Mouse (Mus musculus): ENCODE measurements around the gene Serinc5. TPM values are rescaled to one million over a fixed set of nuclear protein-coding genes. Genes with fewer than 3 reads are reported as not detected.

Serinc5 gene
- polyA plus RNA-seq, 1 experiment from 2014 or later, result 17.3 TPM

- 21% methylated on average over 5 of the region's 5 CpGs for WGBS (ENCODE audit: insufficient replicate concordance)
- Histone ChIP-seq H3K4me2 (peak overlapping the region; percentile 73), H3K9me3 (replicated peaks) (no peaks in the 10 kb centered on the region), H3K36me3 (replicated peaks) (no peaks in the 10 kb centered on the region), H3K27ac (replicated peaks) (peak overlapping the region; percentile 92), H3K4me3 (replicated peaks) (peak overlapping the region; percentile 28), H3K4me1 (replicated peaks) (peaks cover 40% of the 10 kb centered on the region), H3K27me3 (peaks cover 7% of the 10 kb centered on the region; the same call in 1 of the 2 replicates), H3K9ac (peak overlapping the region; percentile 58)
- peak; percentile 100 for ATAC-seq (ENCODE audit: insufficient read depth)
Observed at GRCm38 (mm10) chr13:92743337-92743736, 132.4 kb downstream of the Serinc5 start.

DNA sequence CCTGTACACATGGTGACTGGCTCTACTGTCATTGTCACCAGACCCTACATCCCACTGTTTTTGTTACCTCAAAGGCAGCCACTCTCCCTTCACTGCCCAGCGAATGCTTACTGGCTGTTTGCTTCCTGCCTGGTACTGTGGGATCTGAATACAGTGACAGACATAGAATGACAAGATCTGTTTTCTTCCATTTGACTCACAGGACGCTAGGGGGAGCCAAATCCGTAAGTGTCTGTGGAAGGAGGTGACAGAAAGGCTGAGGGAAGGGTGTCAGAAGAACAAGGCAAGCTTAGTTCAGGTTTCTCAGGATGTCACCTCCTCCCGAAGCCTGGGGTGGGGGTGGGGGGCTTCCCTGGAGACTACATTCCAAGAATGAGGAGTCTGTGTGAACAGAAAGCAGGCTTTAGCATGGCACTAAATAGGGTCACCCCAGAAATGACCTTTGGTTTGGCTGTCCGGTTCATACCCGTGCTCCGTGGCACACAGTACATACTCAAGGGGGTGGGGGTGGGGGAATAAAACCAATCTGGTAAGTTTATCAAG is 140.2 kb downstream of the Serinc5 start:
- ATAC-seq (ENCODE audit: insufficient read depth), result 0 out of 2 replicates have a peak, but pooled peaks have one; percentile 28
- Histone ChIP-seq H3K9me3 (replicated peaks) (no peaks in the 10 kb centered on the region), H3K27ac (replicated peaks) (no peak overlapping the region), H3K27me3 (peaks cover 32% of the 10 kb centered on the region), H3K9ac (no peak overlapping the region), H3K4me3 (replicated peaks) (no peak overlapping the region), H3K36me3 (replicated peaks) (no peaks in the 10 kb centered on the region), H3K4me2 (peak overlapping the region; percentile 40), H3K4me1 (replicated peaks) (peaks cover 6% of the 10 kb centered on the region; the same call in 1 of the 2 replicates)
- WGBS (ENCODE audit: insufficient replicate concordance), result 20% methylated on average over 7 of the region's 7 CpGs

DNA sequence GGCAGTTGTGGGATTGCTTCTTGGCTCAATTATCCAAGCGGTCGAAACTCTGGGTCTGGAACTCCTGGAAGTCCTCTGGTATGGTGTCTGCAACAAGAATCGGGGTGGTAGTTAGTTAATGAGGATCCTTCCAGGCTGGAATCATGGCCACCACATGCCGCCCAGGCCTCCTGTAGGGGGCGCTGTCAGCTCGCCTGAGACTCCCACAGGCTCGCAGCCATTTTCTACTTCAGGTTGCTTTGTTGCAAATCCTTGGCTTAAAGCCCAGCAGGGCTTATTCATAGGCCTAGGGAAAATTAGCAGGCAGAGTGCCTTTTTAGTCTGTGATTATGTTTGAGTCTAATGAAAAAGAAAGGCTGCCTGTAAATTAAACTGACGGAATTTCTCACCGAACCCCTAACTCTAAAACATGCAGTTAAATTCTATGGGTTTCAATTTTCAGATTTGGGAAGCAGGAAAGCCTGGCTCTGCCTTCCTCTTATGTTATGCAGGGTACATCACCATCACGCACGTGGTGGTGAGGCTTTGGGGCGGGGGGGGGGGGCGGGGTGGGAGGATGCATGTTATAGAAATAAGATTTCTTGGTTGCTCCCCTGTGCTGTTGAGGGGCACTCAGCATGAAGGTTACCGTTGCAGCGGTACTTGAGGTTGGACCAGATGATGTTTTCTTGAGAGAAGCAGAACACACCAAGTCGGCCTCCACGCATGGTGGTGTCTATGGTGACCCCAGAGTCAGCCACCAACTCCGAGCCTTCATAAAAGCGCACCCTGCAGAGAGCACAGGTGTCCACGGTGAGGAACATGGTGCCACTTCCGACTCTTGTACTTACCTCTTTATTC is 141.1 kb downstream of the Serinc5 start:
- Histone ChIP-seq H3K4me3 (replicated peaks) (no peak overlapping the region), H3K4me2 (peak overlapping the region; percentile 40; the same call in 1 of the 2 replicates), H3K27me3 (peaks cover 32% of the 10 kb centered on the region), H3K4me1 (replicated peaks) (peaks cover 6% of the 10 kb centered on the region; the same call in 1 of the 2 replicates), H3K9ac (no peak overlapping the region), H3K36me3 (replicated peaks) (no peaks in the 10 kb centered on the region), H3K27ac (replicated peaks) (no peak overlapping the region), H3K9me3 (replicated peaks) (no peaks in the 10 kb centered on the region)
- whole genome bisulfite sequencing (ENCODE audit: insufficient replicate concordance), result 65% methylated on average over 21 of the region's 21 CpGs
- ATAC-seq (ENCODE audit: insufficient read depth), result no peak

DNA sequence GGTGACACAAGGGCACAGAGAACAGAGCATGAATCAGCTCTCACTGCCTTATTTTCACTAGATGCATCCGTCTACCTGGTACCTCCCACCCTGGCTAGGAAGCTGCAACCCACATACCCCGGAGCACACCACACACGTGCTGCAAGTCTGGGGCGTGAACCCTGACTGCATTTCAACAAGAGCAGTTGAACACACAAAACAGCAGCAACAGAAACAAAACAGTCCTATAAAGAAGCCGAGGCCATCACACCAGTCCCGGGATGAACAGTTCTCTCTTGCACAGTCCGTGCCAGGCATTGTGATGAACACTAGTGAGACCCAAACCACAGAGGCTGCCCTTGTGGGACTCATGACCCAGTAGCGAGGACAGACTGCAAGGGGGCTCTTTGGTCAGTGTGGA is 142.8 kb downstream of the Serinc5 start:
- Histone ChIP-seq H3K9me3 (replicated peaks) (no peaks in the 10 kb centered on the region), H3K4me2 (no peak overlapping the region), H3K27ac (replicated peaks) (no peak overlapping the region), H3K36me3 (replicated peaks) (no peaks in the 10 kb centered on the region), H3K4me3 (replicated peaks) (no peak overlapping the region), H3K4me1 (replicated peaks) (peaks cover 6% of the 10 kb centered on the region; the same call in 1 of the 2 replicates), H3K27me3 (peaks cover 22% of the 10 kb centered on the region), H3K9ac (no peak overlapping the region)
- 61% methylated on average over 8 of the region's 8 CpGs for WGBS (ENCODE audit: insufficient replicate concordance)
- no peak for ATAC-seq (ENCODE audit: insufficient read depth)

DNA sequence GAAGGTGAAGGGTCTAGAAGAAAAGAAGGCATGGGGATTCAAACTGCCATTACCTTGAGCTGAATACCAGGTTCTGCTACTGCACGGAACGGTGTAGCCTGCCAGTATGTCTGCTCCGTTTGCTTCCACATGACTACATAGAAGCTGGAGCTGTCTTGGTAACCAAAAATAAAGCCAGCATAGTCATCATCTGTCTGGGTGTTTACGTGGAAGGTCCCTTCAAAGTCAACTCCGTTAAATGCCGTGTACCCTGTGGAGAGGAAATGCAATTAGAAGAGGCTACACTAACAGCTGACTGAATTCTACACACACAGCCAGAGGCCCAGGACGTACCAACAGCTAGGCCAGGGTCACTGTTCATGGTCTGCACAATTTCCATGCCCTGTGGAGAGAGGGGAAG is 144.1 kb downstream of the Serinc5 start:
- Histone ChIP-seq H3K36me3 (replicated peaks) (no peaks in the 10 kb centered on the region), H3K9me3 (replicated peaks) (no peaks in the 10 kb centered on the region), H3K27me3 (peaks cover 11% of the 10 kb centered on the region), H3K27ac (replicated peaks) (no peak overlapping the region), H3K4me3 (replicated peaks) (no peak overlapping the region), H3K4me1 (replicated peaks) (peaks cover 6% of the 10 kb centered on the region; the same call in 1 of the 2 replicates), H3K9ac (no peak overlapping the region), H3K4me2 (no peak overlapping the region)
- WGBS (ENCODE audit: insufficient replicate concordance), result 74% methylated on average over 7 of the region's 7 CpGs
- ATAC-seq (ENCODE audit: insufficient read depth), result no peak

DNA sequence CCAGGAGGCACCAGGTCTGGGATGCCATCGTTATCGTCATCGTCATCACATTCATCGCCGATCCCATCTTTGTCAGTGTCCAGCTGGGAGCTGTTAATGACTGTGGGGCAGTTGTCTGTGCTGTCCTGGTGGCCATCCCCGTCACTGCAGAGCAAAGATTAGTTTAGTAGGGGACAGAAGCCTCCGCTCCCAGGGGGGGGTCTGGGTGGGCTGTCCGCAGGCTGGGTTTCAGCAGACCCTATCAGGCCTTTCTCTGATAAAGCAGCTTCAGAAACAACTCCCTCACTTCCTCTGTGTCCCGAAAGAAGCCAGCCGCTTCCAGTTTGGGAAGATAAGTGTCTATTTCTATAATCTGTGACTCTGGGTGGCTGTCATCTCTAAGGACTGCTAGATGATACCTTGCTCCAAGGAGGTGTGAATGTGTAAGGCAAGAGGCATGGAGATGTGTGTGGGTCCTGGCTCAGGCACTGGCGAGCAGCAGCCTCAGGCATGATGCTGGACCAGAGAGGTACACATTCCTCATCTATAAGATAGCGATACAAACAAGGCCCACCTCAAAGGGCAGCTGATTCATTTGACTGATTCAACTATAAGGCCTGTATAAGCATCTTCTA is 147.2 kb downstream of the Serinc5 start:
- H3K4me1 ChIP-seq (replicated peaks), result no peaks in the 10 kb centered on the region
- no peak overlapping the region for H3K27ac ChIP-seq (replicated peaks)
- peaks cover 6% of the 10 kb centered on the region for H3K27me3 ChIP-seq
- H3K36me3 ChIP-seq (replicated peaks), result no peaks in the 10 kb centered on the region
- H3K9me3 ChIP-seq (replicated peaks), result no peaks in the 10 kb centered on the region
- 60% methylated on average over 12 of the region's 12 CpGs for WGBS (ENCODE audit: insufficient replicate concordance)
- ATAC-seq (ENCODE audit: insufficient read depth), result no peak
- no peak overlapping the region for H3K4me2 ChIP-seq
- H3K4me3 ChIP-seq (replicated peaks), result no peak overlapping the region
- no peak overlapping the region for H3K9ac ChIP-seq

DNA sequence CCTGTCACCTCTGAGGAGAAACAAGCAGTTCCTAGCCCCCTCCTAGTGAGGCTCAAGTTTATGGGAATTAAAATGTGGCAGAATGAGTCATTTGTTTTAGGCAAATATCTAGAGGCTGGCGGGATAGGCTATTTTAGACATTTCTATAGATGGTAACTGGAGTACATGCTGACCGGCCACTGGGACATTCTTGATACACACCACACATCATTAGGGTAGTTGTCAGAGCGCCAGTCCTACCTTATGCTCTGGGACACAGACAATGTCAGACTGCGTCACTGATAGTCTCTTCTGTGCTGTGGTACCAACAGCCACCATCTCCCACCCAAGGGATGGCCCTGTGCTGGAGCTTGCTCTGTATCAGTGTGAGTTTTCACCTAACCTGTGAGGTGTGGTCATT is 148.2 kb downstream of the Serinc5 start:
- H3K27ac ChIP-seq (replicated peaks), result no peak overlapping the region
- H3K4me1 ChIP-seq (replicated peaks), result no peaks in the 10 kb centered on the region
- H3K36me3 ChIP-seq (replicated peaks), result no peaks in the 10 kb centered on the region
- H3K27me3 ChIP-seq, result peaks cover 4% of the 10 kb centered on the region
- H3K4me2 ChIP-seq, result no peak overlapping the region
- H3K4me3 ChIP-seq (replicated peaks), result no peak overlapping the region
- no peak overlapping the region for H3K9ac ChIP-seq
- no peaks in the 10 kb centered on the region for H3K9me3 ChIP-seq (replicated peaks)
- 74% methylated on average over 4 of the region's 4 CpGs for WGBS (ENCODE audit: insufficient replicate concordance)
- ATAC-seq (ENCODE audit: insufficient read depth), result no peak

DNA sequence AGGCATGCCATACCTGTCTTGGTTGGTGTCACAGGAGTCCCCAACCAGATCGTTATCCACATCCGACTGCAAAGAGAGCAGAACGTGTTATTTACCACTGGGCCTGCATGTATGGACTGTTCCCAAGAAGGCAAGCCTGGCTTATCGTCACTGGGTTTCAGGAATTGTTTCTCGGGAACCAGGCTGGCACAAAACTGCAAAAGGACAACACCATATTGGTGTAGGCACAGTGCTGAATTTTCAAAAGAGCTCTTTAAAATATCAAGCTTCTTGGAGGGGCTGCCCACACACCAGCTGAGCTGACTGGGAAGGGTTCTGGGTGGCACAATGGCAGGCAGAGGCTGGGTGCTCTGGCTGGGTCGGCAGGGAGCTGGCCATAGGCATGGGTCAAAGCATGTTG is 149.6 kb downstream of the Serinc5 start:
- no peak for ATAC-seq (ENCODE audit: insufficient read depth)
- no peak overlapping the region for H3K4me2 ChIP-seq
- no peak overlapping the region for H3K4me3 ChIP-seq (replicated peaks)
- H3K27me3 ChIP-seq, result no peaks in the 10 kb centered on the region
- H3K9me3 ChIP-seq (replicated peaks), result no peaks in the 10 kb centered on the region
- no peaks in the 10 kb centered on the region for H3K36me3 ChIP-seq (replicated peaks)
- no peaks in the 10 kb centered on the region for H3K4me1 ChIP-seq (replicated peaks)
- no peak overlapping the region for H3K27ac ChIP-seq (replicated peaks)
- H3K9ac ChIP-seq, result no peak overlapping the region
- WGBS (ENCODE audit: insufficient replicate concordance), result 67% methylated on average over 6 of the region's 6 CpGs

Other genes with a start within 250 kb of the Serinc5 start
- 0.03 TPM in 1 of 2 replicates, not detected in the other for gene Ankrd34b, start 185.2 kb upstream of the Serinc5 start, polyA plus RNA-seq (2015; fragmentation: Nextera tagmentation; extraction: Ambion mirVana)
- 0.10 TPM in 1 of 2 replicates, not detected in the other for gene Fam151b, start 127.1 kb upstream of the Serinc5 start, polyA plus RNA-seq (2015; fragmentation: Nextera tagmentation; extraction: Ambion mirVana)
- 1.5 and 1.6 TPM in 2 replicates for gene Zfyve16, start 80.2 kb upstream of the Serinc5 start, polyA plus RNA-seq (2015; fragmentation: Nextera tagmentation; extraction: Ambion mirVana)
- gene Spz1, start 34.9 kb upstream of the Serinc5 start, polyA plus RNA-seq (2015; fragmentation: Nextera tagmentation; extraction: Ambion mirVana), result not detected in 2 replicates
- gene Thbs4, start 183.7 kb downstream of the Serinc5 start, polyA plus RNA-seq (2015; fragmentation: Nextera tagmentation; extraction: Ambion mirVana), result 0.30 and 0.45 TPM in 2 replicates
- gene Mtx3, start 233.7 kb downstream of the Serinc5 start, polyA plus RNA-seq (2015; fragmentation: Nextera tagmentation; extraction: Ambion mirVana), result 0.52 and 0.83 TPM in 2 replicates

All from liver, embryonic 15.5 days (tissue).